Mouse (Mus musculus) G1E (cell line): ENCODE measurements around the gene Trip12. TPM values are rescaled to one million over a fixed set of nuclear protein-coding genes. Genes with fewer than 3 reads are reported as not detected.

Experiments
- ATAC-seq: 2 replicates; pipeline ENCODE4 v1.8.0; 2016; ENCODE audit warnings: mild to moderate bottlenecking; ENCODE audit not compliant: insufficient number of reproducible peaks, poor library complexity, low FRiP score, severe bottlenecking; ENCODE audit errors: extremely low read depth
- DNase-seq: peaks from one replicate; pipeline ENCODE4 v3.0.0; 2012; ENCODE audit warnings: low spot score
- H3K27me3 ChIP-seq: 2 replicates; pipeline ENCODE4 v1.6.1; 2012; ENCODE audit warnings: mild to moderate bottlenecking, low read length, inconsistent platforms; ENCODE audit not compliant: insufficient read depth
- H3K36me3 ChIP-seq: replicated peaks from 2 replicates; pipeline ENCODE3; 2012; ENCODE audit warnings: mild to moderate bottlenecking, inconsistent platforms
- H3K4me1 ChIP-seq: 2 replicates; pipeline ENCODE4 v1.6.1; 2012; ENCODE audit warnings: low read depth, low read length, inconsistent platforms, mixed read lengths; ENCODE audit not compliant: insufficient read depth
- H3K4me3 ChIP-seq: 2 replicates; pipeline ENCODE4 v1.5.1; 2012; ENCODE audit warnings: low read depth, mild to moderate bottlenecking, inconsistent platforms, low read length, moderate library complexity, mixed read lengths
- H3K9me3 ChIP-seq: replicated peaks from 2 replicates; pipeline ENCODE4 v1.6.1; 2012; ENCODE audit warnings: inconsistent platforms
- CTCF ChIP-seq: IDR thresholded peaks from 2 replicates; pipeline ENCODE4 v1.5.1; 2012; ENCODE audit warnings: low read depth, low read length, inconsistent platforms, mixed read lengths
- GATA1 ChIP-seq: IDR thresholded peaks from 2 replicates; pipeline ENCODE4 v1.6.1; 2012; ENCODE audit warnings: borderline replicate concordance, low read length, inconsistent platforms, mixed read lengths
- GATA2 ChIP-seq: IDR thresholded peaks from 2 replicates; pipeline ENCODE4 v1.6.1; 2012; ENCODE audit warnings: low read depth, low read length, inconsistent platforms, borderline replicate concordance
- POLR2AphosphoS5 ChIP-seq: IDR thresholded peaks from 2 replicates; pipeline ENCODE4 v1.6.1; 2012; ENCODE audit warnings: low read depth, low read length, inconsistent platforms; ENCODE audit not compliant: insufficient replicate concordance
- TAL1 ChIP-seq: conservative IDR thresholded peaks from 2 replicates; pipeline ENCODE4 v1.6.1; 2012; ENCODE audit warnings: low read depth, low read length, inconsistent platforms, mixed read lengths
- polyA plus RNA-seq: library from polyadenylated mRNA; stranded (reverse); fragments of >175 nt; gene quantifications from 2 replicates; pipeline ENCODE4 v1.2.3, GENCODE M21; 2012
- total RNA-seq, 2 experiments: library from RNA; stranded (forward) in 1 of 2; stranded (reverse) in 1 of 2; fragments of 200-1000 nt in 1 of 2; fragments of >200 nt in 1 of 2; fragmentation: Nextera tagmentation in 1 of 2; gene quantifications; 2 replicates each; pipeline ENCODE4 v1.2.3; 2014 to 2017

Trip12 gene
- total and polyA plus RNA-seq, 3 experiments, result 111 to 696 (median 620) TPM

DNA sequence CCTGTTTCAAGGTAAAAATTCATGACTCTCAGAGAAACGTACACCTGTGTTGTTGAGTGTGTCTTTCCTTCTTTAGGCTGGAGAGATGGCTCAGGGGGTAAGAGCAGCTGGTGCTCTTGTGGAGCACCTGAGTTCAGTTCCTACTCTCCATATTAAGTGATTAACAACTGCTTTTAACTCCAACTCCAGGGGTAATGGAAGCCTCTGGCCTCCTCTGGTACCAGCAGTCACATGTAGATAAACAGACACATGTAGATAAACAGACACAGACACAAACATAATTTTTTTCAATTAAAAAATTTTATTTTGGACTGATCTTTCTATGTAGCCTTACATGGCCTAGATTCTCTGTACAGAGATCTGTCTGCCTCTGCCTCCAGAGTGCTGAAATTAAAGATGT is 13.4 kb upstream of the Trip12 start:
- ATAC-seq, result no peak
- TF ChIP-seq GATA2, result no peak
- 0 out of 2 replicates have a peak, but pooled peaks have one; percentile 22 for TF ChIP-seq TAL1
- Histone ChIP-seq H3K9me3 (no peaks in the 10 kb centered on the region), H3K4me3 (no peak overlapping the region), H3K27me3 (no peaks in the 10 kb centered on the region), H3K36me3 (peaks cover 5% of the 10 kb centered on the region), H3K4me1 (peaks cover 73% of the 10 kb centered on the region)
- DNase-seq, result no peak

DNA sequence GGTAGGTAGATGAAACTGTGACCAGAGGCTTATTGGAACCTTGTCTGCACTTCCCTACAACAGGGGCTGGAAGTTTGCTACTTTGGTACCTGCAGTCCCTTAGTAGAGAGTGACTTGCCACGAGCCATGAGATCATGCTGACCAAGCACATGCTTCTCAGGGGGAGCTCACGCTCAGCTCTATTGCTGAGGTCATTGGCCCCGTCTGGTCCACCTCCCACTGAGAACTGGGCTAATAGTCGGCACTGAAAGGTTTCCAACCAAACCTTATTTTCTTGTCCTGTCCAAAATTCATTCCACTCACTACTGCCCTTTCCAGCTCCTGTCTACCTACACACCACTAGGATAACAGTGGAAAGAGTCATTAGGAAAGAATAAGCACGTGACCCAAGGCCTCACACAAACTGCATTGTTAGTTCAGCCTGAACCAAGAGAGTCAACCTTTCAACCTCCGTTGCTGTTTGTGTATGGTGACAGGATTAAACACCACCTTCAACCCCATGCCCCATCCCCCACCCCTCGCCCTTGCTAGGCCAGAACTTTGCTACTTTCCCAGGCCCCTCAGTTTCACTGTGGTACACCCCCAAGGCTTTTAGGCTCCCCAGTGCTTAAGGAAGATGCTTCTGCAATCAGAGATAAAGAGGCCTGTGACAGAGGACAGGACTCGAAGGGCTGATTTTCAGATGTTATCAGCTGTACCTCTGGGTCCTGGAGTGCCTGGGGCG is 11.4 kb upstream of the Trip12 start:
- H3K4me3 ChIP-seq, result peak overlapping the region; percentile 47; the same call in 1 of the 2 replicates
- DNase-seq (peak; percentile 88), ATAC-seq (peak; percentile 77)
- H3K4me1 ChIP-seq, result peaks cover 86% of the 10 kb centered on the region
- peaks cover 12% of the 10 kb centered on the region for H3K36me3 ChIP-seq
- H3K27me3 ChIP-seq, result no peaks in the 10 kb centered on the region
- H3K9me3 ChIP-seq, result no peaks in the 10 kb centered on the region
- TF ChIP-seq GATA2 (no peak), TAL1 (peak; percentile 83)

DNA sequence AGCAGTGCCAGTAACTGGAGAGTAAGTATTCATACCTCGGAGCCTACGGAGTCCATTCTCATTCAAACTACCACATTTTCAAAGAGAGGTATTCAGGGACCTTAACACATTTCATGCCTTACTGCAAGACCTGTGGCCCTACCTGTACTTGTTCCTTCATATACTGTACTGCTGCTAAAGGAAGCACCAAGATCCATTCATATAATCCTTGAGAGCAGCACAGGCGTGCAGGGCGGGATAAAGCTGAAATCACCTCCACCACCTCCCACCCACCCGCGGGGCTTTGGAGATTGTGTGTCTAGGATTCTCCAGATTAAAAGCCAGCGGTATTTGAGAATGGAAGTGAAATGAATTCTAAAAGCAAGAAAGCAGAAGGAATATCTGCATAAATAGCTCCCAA is 10.2 kb upstream of the Trip12 start:
- Histone ChIP-seq H3K27me3 (no peaks in the 10 kb centered on the region), H3K4me1 (peaks cover 87% of the 10 kb centered on the region), H3K9me3 (no peaks in the 10 kb centered on the region), H3K36me3 (peaks cover 18% of the 10 kb centered on the region), H3K4me3 (no peak overlapping the region)
- no peak for DNase-seq
- no peak for ATAC-seq
- TF ChIP-seq GATA2 (no peak), POLR2AphosphoS5 (no peak), GATA1 (no peak), TAL1 (no peak), CTCF (no peak)

DNA sequence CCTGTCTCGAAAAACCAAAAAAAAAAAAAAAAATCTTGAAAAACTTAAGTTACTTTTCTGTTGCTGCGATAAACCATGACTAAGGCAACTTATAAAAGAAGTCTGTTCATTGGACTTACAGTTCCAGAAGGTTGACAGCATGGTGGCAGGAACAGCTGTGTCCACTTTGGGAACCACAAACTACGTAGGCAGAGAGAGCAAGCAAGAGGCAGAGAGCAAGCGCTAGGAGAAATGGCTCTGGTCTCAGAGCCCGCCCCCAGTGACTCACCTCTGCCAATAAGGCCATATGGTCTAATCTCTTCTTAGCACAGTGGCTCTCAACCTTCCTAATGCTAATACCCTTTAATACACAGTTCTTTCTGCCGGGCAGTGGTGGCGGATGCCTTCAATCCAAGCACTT is 9.5 kb upstream of the Trip12 start:
- peaks cover 18% of the 10 kb centered on the region for H3K36me3 ChIP-seq
- peak; percentile 64 for DNase-seq
- peak; percentile 61 for ATAC-seq
- H3K4me1 ChIP-seq, result peaks cover 83% of the 10 kb centered on the region
- TF ChIP-seq GATA2 (no peak), GATA1 (no peak), POLR2AphosphoS5 (no peak), CTCF (no peak), TAL1 (no peak)
- no peak overlapping the region; the same call in 1 of the 2 replicates for H3K4me3 ChIP-seq
- no peaks in the 10 kb centered on the region for H3K9me3 ChIP-seq
- no peaks in the 10 kb centered on the region for H3K27me3 ChIP-seq

DNA sequence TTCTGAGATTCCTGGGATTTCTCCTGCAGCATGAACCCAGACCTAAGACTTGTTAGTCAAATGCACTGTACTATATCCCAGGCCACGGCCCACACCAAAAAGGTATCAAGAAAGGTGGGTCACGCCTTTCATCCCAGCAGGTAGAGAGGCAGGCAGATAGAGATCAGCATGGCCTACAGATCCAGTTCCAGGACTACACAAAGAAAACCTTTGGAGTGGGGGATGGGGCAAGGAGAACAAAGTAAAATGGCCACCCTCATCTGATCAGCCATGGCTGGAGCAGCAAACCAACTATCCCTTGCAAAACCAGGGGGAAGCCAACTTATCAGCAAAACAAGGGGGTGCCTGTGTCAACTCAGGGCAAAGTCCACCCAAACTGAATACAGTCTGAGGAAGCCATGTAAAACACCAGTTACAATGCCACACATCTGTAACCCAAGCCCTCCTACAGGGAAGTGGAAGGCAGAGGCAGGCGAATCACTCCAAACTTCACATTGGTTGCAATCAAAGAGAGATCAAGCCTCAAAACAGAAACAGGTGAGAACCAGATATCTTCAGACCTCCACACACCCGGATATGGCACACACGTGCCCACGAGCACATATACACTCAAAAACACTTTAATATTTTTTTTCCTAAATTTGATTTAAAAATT is 8.6 kb upstream of the Trip12 start:
- Histone ChIP-seq H3K9me3 (no peaks in the 10 kb centered on the region), H3K36me3 (peaks cover 22% of the 10 kb centered on the region), H3K4me1 (peaks cover 78% of the 10 kb centered on the region), H3K4me3 (no peak overlapping the region; the same call in 1 of the 2 replicates), H3K27me3 (no peaks in the 10 kb centered on the region)
- ATAC-seq, result no peak
- no peak for DNase-seq
- TF ChIP-seq POLR2AphosphoS5 (no peak), GATA1 (no peak), CTCF (no peak), TAL1 (no peak), GATA2 (no peak)

DNA sequence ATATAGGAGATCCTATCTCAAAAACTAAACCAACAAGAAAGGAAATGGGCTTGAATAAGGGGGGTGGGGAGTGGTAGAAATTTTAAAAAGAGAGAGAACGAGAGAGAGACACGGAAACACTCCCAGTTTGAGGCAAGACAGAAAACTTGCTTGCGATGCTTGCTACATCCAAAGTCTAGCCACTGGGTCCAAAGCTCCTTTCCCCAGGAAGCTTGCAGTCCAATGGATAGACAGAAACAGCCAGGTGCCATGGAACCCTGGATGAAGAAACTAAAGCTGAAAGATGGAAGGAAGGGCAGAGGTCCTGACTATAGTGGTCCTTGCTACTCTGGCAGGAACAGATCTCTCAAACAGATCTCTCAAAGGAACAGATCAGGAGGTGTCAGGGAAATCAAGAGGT is 8.0 kb upstream of the Trip12 start:
- H3K4me3 ChIP-seq, result no peak overlapping the region
- no peaks in the 10 kb centered on the region for H3K9me3 ChIP-seq
- peaks cover 23% of the 10 kb centered on the region for H3K36me3 ChIP-seq
- H3K4me1 ChIP-seq, result peaks cover 73% of the 10 kb centered on the region
- H3K27me3 ChIP-seq, result no peaks in the 10 kb centered on the region
- ATAC-seq, result no peak
- DNase-seq, result no peak
- TF ChIP-seq GATA1 (no peak), GATA2 (no peak), POLR2AphosphoS5 (no peak), TAL1 (no peak), CTCF (no peak)
